Mouse (Mus musculus): ENCODE data around the gene Fzd9. TPM values are rescaled to one million over a fixed set of nuclear protein-coding genes. Genes with fewer than 3 reads are reported as not detected.

Fzd9 gene
- polyA plus RNA-seq, 1 experiment = 0.40 TPM

DNA sequence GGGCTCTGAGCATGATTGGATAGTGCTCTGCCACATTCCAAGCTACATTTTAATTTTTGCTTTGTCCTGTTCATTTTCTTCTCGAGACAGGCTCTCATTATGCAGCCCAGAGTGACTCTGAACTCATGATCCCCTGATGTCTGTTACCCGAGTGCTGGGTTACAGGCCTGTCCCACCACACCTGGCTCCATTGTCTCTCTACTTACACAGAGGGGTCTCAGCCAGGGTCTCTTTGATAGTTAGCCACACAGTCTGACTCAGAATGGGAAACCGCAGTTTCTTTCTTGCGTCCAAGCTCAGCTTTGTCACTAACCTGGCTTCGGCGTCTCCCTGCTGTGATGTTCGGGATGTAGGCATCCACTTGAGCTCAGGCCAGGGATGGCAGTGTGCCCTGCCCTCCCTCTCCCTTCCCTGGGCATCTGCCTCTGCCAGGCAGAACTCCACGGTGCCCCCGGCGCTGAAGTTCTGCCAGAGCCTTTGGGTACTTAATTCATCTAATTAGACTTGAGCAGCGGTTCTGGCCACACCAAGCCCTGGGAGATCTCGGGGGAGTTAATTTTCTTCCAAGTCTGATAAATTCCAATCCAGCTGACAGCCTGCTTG is 20.6 kb upstream of the Fzd9 start:
- Histone ChIP-seq H3K9me3 (peaks cover 5% of the 10 kb centered on the region; the same call in 1 of the 2 replicates), H3K36me3 (replicated peaks; ENCODE audit: low read length) (no peaks in the 10 kb centered on the region), H3K27me3 (replicated peaks) (peaks cover 46% of the 10 kb centered on the region), H3K4me3 (replicated peaks) (no peak overlapping the region), H3K4me1 (peaks cover 5% of the 10 kb centered on the region; the same call in 1 of the 2 replicates)
- TF ChIP-seq GATA1 (IDR thresholded peaks at IDR 0.05; ENCODE audit: borderline replicate concordance, low read length) (no peak), FLI1 (IDR thresholded peaks at IDR 0.05; ENCODE audit: low read length) (no peak)

DNA sequence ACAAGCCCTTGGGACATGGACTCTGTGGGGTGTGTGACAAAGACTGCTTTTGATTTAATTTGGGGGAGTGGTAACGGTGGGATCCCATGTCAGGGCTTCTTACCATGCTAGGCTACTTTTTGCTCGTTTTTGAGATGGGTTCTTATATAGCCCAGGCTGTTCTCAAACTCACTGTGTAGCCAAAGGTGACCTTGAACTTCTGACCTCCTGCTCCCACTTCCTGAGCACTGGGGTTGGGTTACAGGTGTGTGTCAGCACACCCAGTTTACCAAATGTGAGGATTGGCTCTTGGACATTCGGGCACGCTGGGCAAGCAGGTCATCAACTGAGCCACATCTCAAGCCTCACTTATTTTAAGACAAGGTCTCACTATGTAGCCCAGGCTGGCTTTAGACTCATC is 19.3 kb upstream of the Fzd9 start:
- peaks cover 3% of the 10 kb centered on the region; the same call in 1 of the 2 replicates for H3K4me1 ChIP-seq
- no peak overlapping the region for H3K4me3 ChIP-seq (replicated peaks)
- TF ChIP-seq FLI1 (IDR thresholded peaks at IDR 0.05; ENCODE audit: low read length) (no peak), GATA1 (IDR thresholded peaks at IDR 0.05; ENCODE audit: borderline replicate concordance, low read length) (no peak)
- H3K9me3 ChIP-seq = peaks cover 5% of the 10 kb centered on the region; the same call in 1 of the 2 replicates
- no peaks in the 10 kb centered on the region for H3K36me3 ChIP-seq (replicated peaks; ENCODE audit: low read length)
- H3K27me3 ChIP-seq (replicated peaks) = peaks cover 37% of the 10 kb centered on the region

DNA sequence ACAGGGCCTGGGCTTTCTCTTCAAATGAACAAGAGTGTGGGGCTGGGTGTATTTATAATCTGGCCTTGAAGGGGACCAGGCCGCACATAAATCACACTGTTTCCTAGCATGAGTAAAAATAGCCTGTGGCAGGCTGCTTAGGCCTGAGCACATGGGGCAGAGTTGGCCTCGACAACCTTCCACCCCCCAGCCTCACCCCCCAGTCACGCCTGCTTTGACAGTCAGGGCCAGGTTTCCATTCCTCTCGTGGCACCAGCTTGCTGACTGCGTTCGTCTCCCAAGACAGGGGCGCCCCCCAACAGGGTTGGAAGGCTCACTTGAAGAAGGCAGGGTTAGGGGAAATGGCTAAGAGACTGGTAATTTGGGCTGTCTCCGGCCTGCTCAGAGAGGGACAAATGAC is 18.4 kb upstream of the Fzd9 start:
- H3K4me1 ChIP-seq = peaks cover 6% of the 10 kb centered on the region

DNA sequence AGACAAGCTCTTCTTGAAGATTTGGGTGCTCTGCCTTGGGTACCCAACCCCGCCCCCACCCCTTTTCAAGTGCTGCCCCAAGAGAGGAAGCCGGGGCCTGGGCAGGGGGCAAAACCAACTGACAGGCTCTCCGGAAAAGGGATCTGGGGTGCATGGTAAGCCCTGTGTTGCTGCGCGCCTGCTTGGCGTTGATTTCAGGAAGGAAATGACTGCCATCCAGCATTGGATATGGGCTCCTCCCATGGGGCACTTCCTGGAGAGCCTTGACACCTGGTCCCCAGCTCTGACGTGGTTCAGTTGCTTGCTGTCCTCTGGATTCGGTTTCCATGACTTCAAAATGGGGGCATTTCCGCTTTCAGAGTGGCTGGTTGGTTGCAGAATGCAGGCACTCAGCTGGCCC is 13.5 kb upstream of the Fzd9 start:
- Histone ChIP-seq H3K4me3 (replicated peaks) (peak overlapping the region; percentile 11), H3K27me3 (replicated peaks) (peaks cover 24% of the 10 kb centered on the region), H3K9me3 (peaks cover 8% of the 10 kb centered on the region), H3K36me3 (replicated peaks; ENCODE audit: low read length) (no peaks in the 10 kb centered on the region), H3K4me1 (peaks cover 15% of the 10 kb centered on the region)
- TF ChIP-seq GATA1 (IDR thresholded peaks at IDR 0.05; ENCODE audit: borderline replicate concordance, low read length) (no peak), FLI1 (IDR thresholded peaks at IDR 0.05; ENCODE audit: low read length) (no peak)

More for the DNA sequence above, 18.4 kb upstream of the Fzd9 start:
- Histone ChIP-seq H3K4me3 (replicated peaks) (no peak overlapping the region), H3K27me3 (replicated peaks) (peaks cover 33% of the 10 kb centered on the region), H3K36me3 (replicated peaks; ENCODE audit: low read length) (no peaks in the 10 kb centered on the region), H3K9me3 (peaks cover 5% of the 10 kb centered on the region; the same call in 1 of the 2 replicates)
- TF ChIP-seq GATA1 (IDR thresholded peaks at IDR 0.05; ENCODE audit: borderline replicate concordance, low read length) = no peak

DNA sequence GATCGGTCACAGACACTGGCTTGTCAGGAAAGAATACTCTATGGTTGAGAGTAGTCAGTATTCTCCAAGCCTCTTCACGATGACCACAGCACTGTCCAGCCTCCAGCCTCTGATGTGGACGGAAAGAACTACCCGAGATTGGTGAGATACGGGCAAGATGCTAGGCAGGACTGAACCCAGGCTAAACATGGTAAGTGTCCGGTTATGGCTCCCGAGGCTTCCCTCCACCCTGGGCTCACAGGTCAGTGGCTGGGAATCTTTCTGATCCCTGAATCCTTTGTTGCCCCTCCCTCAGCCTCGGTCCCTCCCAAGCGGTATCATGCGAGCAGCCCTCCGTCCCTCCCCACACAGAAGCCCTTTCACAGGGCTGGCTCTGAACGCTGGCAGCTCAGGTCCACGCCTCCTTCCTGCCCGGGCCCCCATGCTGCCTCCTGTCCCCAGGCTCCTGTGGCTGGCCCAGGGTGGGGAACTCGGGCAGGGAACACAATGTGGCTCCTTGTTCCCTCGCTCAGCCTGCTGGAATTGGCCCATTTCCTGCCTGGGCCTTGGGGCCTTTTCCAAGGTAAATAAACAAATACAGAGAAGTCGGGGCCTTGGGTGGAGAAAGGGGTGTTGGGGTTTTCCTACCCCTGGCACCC is 13.0 kb upstream of the Fzd9 start:
- H3K4me3 ChIP-seq (replicated peaks) = peak overlapping the region; percentile 82

DNA sequence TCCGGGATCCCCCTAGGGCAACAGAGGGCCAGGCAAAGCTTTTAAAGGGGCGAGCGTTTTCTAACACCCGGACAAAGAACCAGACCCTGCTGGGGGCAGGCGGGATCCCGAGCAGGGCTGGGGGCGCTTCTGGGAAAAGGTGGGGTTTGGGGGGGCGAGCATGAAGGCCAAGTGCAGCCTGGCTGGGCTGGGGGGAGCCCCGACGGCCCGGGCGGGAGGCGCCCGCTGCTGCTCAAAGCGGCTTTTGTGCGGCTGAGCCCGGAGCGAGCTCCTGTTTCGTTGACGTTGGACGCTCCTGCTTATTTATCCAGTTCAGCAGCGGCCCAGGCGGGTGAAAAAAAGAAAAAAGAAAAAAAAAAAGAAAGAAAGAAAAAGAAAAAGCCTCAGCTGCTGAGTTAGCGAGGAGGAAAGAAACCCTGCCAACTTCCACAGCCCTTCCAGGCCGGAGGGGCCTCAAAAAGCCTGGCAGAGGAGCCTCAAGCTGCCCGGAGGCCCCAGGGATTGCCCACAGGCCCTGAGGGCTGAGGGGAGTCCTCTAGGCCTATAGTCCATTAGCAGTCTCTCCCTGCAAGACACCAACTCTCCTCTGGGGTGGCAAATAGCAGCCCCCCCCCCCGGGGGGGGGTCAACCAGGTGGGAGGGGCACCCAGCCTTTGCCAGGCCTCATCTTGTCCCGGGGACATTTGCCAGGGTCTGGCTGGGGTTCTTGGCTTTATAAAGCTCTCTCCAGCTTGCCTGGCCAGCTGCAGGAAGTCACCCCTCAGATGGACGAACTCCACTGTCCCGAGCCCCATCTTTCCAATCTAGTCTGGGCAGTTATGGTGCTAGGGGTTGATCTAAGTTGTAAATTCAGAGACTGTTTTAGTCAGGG is 7.5 kb upstream of the Fzd9 start:
- H3K4me1 ChIP-seq = peaks cover 2% of the 10 kb centered on the region; the same call in 1 of the 2 replicates
- TF ChIP-seq GATA1 (IDR thresholded peaks at IDR 0.05; ENCODE audit: borderline replicate concordance, low read length) = no peak
- TF ChIP-seq FLI1 (IDR thresholded peaks at IDR 0.05; ENCODE audit: low read length) = no peak
- no peak overlapping the region for H3K4me3 ChIP-seq (replicated peaks)
- H3K36me3 ChIP-seq (replicated peaks; ENCODE audit: low read length) = no peaks in the 10 kb centered on the region
- H3K9me3 ChIP-seq = peaks cover 25% of the 10 kb centered on the region
- H3K27me3 ChIP-seq (replicated peaks) = peaks cover 17% of the 10 kb centered on the region

More for the DNA sequence above, 13.0 kb upstream of the Fzd9 start:
- Histone ChIP-seq H3K4me1 (peaks cover 15% of the 10 kb centered on the region), H3K36me3 (replicated peaks; ENCODE audit: low read length) (no peaks in the 10 kb centered on the region), H3K9me3 (peaks cover 10% of the 10 kb centered on the region), H3K27me3 (replicated peaks) (peaks cover 21% of the 10 kb centered on the region)
- TF ChIP-seq FLI1 (IDR thresholded peaks at IDR 0.05; ENCODE audit: low read length) = no peak
- no peak for TF ChIP-seq GATA1 (IDR thresholded peaks at IDR 0.05; ENCODE audit: borderline replicate concordance, low read length)

DNA sequence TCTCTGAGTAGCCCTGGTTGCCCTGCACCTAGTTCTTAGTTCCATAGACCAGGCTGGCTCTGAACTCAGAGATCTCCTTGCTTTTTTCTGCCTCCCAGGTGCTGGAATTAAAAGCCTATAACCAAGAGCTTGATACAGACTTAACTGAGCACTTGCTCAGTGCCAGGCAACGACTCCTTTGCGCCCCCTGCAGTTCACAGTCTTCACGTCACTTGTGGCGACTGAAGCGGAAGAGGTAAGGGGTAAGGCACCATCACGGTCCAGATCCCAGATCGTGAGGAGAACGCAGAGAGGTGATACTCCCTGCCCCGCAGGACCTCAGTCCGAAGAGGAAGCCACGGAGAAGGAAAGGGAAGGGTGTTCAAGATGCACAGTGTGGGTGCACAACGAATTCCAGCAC is 6.5 kb upstream of the Fzd9 start:
- no peak for TF ChIP-seq GATA1 (IDR thresholded peaks at IDR 0.05; ENCODE audit: borderline replicate concordance, low read length)
- TF ChIP-seq FLI1 (IDR thresholded peaks at IDR 0.05; ENCODE audit: low read length) = no peak
- H3K4me3 ChIP-seq (replicated peaks) = no peak overlapping the region
- H3K27me3 ChIP-seq (replicated peaks) = peaks cover 20% of the 10 kb centered on the region
- no peaks in the 10 kb centered on the region for H3K4me1 ChIP-seq
- no peaks in the 10 kb centered on the region for H3K36me3 ChIP-seq (replicated peaks; ENCODE audit: low read length)
- H3K9me3 ChIP-seq = peaks cover 25% of the 10 kb centered on the region

DNA sequence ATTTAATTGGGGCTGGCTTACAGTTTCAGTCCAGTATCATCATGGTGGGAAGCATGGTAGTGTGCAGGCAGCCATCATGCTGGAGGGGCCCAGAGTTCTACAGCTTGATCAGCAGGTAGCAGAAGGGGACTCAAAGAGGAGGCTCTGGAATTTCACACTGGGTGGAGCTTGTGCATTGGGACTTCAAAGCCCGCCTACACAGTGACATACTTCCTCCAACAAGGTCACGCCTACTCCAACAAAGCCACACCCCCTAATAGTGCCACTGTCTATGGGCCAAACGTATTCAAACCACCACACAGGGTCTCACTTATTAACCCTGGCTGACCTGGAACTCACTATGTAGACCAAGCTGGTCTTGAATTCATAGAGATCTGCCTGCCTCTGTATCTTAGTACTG is 5.1 kb upstream of the Fzd9 start:
- no peaks in the 10 kb centered on the region for H3K36me3 ChIP-seq (replicated peaks; ENCODE audit: low read length)
- H3K27me3 ChIP-seq (replicated peaks) = peaks cover 30% of the 10 kb centered on the region
- peaks cover 23% of the 10 kb centered on the region for H3K9me3 ChIP-seq
- peaks cover 3% of the 10 kb centered on the region for H3K4me1 ChIP-seq
- no peak for TF ChIP-seq FLI1 (IDR thresholded peaks at IDR 0.05; ENCODE audit: low read length)
- TF ChIP-seq GATA1 (IDR thresholded peaks at IDR 0.05; ENCODE audit: borderline replicate concordance, low read length) = no peak
- no peak overlapping the region for H3K4me3 ChIP-seq (replicated peaks)

DNA sequence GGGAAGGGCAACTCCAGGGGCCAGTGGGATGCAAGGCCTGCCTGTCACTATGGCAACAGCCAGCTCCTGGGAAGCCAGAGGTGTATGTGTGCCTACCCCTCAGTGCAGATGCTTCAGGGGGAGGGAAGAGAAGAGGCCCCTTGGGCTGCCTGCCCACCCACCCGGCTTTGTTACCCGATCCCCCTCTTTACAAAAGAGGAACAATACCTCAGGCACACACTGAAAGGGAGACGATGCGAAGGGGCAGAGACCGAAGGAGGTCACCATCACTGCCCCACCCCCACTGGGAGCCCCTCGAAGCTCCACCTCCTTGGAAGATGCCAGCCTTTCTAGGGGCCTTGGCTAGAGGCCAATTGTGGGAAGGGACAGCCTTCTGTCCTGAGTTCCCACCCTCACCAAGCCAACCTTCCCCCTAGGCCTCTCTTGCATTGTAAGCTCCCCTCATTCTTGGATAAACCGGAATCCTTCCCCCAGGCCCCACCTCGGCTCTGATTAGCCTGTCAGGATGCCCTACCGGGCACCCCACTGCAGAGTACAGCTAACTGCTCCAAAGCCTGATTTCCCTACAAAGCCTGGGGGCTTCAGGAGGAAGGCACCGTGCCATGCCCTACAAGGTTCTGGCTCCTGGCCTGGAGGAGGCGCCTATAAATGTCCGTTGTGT is 2.8 kb upstream of the Fzd9 start:
- Histone ChIP-seq H3K4me3 (replicated peaks) (no peak overlapping the region), H3K9me3 (peaks cover 32% of the 10 kb centered on the region), H3K27me3 (replicated peaks) (peaks cover 46% of the 10 kb centered on the region), H3K36me3 (replicated peaks; ENCODE audit: low read length) (peaks cover 5% of the 10 kb centered on the region), H3K4me1 (peaks cover 19% of the 10 kb centered on the region)
- no peak for TF ChIP-seq FLI1 (IDR thresholded peaks at IDR 0.05; ENCODE audit: low read length)
- TF ChIP-seq GATA1 (IDR thresholded peaks at IDR 0.05; ENCODE audit: borderline replicate concordance, low read length) = no peak

Data from megakaryocyte, embryonic 14.5 days (primary cell).